Mouse (Mus musculus): ENCODE measurements around the gene Bet1l. TPM values are rescaled to one million over a fixed set of nuclear protein-coding genes. Genes with fewer than 3 reads are reported as not detected.
"Not testable (repeated sequence)": the region's sequence is repeated elsewhere in the genome, so short reads cannot be mapped to it uniquely, and the experiment has no call there.

The Bet1l gene
- total RNA-seq (2021), result 10 to 100 TPM; 29.1 to 33.5 TPM
- long read RNA-seq, experiment 1, transcript Bet1l-201 (4 exons, 2,268 nt), result major isoform, 44 of 60 reads
- long read RNA-seq, experiment 1, partial matches to known transcripts, result 4 of 60 reads
- long read RNA-seq, experiment 1, other reads (novel, unspliced or antisense), result 8 of 60 reads
- long read RNA-seq, experiment 2, transcript Bet1l-201 (4 exons, 2,268 nt), result major isoform, 44 of 53 reads
- long read RNA-seq, experiment 2, partial matches to known transcripts, result 2 of 53 reads
- long read RNA-seq, experiment 2, other reads (novel, unspliced or antisense), result 5 of 53 reads

DNA sequence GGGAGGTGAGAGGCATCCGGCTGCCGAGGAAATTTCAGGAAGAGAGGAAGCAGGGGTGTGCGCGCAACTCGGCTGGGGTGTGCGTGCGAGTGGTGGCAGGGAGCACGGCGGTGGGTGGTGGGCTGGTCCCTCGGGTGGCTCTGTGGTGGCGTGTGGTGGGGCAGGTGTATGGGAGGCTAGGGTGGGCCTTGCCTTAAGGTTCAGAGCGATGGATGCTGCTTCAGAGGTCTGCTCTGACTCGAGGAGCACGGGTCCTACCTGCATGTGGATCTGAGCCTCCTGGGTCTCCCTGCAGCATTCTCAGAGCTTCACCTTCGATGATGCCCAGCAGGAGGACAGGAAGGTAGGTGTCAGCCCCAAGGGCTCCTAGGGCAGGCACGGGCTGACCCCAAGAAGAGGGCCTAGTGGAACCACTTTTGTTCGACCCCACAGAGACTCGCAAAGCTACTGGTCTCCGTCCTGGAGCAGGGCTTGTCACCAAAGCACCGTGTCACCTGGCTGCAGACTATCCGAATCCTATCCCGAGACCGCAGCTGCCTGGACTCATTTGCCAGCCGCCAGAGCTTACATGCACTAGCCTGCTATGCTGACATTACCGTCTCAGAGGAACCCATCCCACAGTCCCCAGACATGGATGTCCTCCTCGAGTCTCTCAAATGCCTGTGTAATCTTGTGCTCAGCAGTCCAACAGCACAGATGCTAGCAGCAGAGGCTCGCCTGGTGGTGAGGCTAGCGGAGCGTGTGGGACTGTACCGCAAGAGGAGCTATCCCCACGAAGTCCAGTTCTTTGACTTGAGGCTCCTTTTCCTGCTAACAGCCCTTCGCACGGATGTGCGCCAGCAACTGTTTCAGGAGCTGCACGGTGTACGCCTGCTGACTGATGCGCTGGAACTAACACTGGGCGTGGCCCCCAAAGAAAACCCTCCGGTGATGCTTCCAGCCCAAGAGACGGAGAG lies at the start of gene Bet1l:
Gene Bet1l, minus strand, starts transcription at position 28 of the 956 bp plus-strand sequence.
- no peak for DNase-seq

DNA sequence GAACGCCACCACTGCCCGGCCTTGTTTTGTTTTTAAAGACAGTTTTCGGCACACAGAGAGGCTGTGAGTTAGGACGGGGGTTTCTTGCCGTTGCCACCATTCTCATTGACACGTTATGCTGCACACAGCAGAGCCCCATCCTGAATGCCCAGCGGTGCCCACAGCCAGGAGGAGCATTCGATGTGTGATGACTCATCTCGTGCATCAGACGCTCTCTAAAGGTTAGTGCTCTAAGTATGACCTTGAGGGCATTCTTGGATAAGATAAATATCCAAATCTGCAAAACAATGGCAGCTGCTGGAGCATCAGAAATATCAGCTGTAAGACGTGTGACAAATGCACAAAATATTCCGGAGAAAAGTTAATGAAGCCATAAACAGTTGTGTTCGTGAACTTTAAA lies 49.8 kb upstream of the Bet1l start:
- peak; percentile 65 for DNase-seq

DNA sequence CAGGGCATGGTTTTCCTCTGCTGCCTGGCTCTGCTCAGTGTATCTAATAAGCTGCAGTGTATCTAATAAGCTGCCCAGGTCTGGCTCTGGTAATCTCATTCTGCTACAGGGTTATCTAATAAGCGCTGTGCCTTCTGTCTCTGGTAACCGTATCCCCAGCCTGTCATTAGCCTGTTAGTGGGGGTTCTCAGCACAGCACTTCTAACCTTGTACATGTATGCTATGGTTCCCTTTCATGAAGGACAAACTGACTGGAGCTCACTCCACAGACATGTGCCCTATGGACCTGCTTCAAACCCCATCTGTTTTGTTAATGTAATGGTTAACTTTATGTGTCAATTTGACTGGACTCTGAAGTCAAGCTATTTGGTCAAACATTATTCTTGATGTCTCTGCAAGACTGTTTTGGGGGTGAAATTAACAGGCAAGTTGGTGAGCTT lies 48.3 kb upstream of the Bet1l start:
- no peak for DNase-seq

DNA sequence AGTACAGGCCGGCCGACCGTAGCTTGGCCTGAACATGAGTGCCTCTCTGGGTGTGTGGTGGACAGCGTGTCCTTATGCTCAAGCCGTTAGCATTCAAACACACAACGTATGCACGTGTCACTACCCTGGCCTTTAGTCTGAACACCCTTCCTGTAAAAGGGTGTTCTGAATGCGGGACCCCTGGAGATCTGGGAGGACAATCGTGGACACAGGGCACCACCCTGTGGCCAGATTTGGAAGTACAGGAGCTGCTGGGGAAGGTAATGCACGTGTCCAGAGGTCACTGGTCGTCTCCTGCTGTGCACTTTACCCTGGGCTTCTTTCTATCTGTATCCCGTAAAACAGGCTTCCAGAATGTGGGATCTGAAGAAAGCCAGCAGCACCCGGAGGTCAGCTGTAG lies 45.8 kb upstream of the Bet1l start:
- peak; percentile 90 for DNase-seq

DNA sequence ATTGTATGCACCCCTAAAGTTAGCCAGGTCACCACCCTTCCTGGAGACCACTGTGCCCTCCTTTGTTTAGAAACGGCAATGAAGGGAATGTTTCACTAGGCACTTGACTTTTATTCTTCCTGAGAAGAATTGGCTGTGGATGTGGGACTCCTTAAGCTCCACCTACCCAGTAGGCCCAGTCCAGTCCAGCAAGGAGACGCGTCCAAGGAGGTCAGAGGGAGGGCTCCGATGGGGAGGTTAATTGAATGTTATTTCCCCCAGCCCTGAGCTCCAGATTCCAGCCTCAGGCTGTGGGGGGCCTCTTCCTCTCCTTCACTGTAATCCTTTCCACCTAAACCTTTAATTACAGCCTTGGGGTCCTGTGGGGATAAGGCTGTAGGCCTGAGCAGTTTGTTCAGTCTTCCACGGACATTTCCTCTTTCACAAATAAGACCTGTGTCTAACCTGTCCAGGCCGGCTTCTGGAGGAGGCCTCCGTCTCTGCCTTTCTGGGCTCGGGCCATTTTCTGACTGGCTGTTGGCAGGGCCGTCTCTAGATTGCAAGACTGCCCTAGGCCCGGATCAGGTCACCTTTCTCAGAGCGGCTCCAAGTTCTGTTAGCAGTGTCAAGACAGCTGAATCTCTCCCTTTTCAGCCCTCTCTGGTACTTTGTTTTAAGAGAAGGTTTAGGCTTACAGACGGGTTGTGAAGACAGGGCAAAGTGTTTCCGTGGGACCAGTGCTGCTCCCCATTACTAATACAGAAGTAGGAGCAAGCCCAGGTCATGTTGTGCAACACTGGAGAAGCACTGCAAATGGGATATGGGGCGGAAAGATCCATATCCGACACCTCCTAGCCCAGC lies 44.9 kb upstream of the Bet1l start:
- peak; percentile 74 for DNase-seq

DNA sequence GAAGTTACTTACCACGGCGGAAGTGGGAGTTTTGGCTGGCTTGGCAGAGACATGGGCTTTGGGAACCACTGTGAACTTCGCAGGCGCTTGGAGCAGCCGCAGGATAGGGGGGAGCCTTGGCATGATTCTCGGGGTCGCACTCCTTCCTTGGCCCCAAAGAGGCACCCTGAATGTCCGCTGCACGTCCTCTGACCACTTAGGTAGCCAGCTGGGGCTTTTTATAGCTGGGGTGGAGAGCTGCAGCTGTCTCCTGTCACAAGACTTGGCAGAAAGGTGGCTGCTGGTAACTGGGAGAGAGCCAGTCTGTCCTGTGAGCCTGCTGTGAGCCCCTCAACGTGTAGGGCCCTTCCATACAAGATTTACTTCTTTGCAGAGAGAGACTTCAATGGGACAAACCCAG lies 42.8 kb upstream of the Bet1l start, which contains the start of gene Cox8b:
Gene Cox8b, minus strand, starts transcription at position 227 of the 400 bp plus-strand sequence.
- peak; percentile 69 for DNase-seq

DNA sequence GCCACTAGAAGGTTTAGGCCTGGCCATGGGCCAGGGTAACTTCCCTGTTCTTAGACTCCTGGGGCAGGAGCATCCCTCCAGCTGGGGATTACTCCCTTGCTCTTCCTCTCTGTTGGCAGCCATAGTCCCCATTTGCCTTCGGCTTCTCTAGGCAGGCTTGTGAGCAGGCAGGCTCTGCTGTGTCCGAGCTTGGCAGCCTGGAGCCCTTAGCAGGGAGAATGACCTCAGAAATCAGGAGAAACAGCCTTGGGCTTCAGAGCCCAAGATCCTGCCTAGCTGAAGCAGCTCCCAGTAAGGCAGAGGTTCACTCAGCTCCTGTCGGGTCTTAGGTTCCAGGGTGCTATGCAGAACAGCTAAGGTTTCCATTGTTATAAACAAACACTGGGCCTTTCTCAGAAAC lies 41.7 kb upstream of the Bet1l start:
- DNase-seq, result peak; percentile 58

DNA sequence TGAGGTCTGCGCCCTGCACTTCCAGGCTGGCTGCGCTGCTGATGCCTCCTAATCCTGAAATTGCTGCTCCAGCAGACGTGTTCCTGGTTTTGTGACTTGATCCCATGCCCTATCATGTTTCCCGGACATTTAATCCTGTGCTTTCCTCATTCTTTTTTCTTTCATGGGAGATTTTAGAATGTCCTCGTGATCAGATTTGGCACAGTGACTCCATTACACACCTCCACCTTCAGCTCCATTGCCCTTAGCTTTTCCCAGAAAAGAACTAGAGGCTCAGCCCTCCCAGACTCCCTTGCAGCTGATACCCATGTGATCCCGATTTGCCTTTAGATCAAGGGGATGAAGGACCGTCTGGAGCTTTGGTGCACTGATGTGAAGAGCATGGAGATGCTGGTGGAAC lies 40.5 kb upstream of the Bet1l start:
- no peak for DNase-seq

DNA sequence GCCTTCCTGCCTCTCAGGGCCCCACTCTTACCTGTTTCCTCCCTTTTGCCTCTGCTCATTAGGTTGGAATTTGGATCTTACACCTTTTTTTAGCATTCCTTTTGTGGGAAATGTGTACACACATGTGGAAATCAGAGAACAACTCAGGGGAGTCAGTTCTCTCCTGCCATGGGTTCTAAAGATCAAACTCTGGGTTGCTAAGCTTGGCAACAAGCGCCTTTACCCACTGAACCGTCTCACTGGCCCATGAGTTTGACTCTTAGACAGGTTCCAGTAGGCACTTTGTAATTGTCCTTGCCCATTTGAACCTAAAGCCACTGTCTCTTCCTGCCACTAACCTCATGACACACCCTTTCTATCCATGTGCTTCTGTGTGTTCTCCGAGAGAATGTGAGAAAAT lies 37.2 kb upstream of the Bet1l start:
- no peak for DNase-seq

DNA sequence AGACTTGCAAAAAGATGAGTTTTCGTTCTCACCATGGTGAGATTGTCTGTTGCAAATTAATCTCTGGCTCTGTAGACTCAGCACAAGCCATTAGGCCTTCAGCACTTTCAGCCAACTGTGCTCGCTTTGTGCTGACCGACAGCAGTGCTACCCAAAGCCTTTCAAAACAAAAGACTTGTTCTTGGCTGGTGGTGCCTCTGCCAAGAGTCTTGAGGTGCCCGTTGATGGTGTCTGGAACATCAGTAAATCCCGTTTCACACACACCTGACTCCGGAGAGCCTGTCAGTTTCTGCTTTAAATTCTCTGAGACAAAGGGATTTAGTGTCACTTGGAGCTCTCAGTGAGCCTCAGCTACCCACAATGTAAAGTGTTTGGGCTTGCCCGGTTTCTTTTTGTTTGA lies 36.7 kb upstream of the Bet1l start:
- DNase-seq, result no peak

DNA sequence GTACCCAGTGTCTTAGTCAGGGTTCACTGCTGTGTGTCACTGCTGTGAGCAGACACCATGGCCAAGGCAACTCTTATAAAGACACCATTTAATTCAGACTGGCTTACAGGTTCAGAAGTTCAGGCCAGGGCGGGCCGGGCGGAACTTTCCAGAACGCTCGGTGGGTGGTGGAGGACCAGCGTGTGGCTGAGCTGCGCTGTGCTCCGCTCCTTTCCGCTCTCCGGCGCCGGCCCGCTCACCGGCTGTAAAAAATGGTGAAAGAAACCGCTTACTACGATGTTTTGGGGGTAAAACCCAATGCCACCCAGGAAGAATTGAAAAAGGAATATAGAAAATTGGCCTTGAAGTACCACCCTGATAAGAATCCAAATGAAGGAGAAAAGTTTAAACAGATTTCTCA lies 33.3 kb upstream of the Bet1l start:
- DNase-seq, result not testable (repeated sequence)

DNA sequence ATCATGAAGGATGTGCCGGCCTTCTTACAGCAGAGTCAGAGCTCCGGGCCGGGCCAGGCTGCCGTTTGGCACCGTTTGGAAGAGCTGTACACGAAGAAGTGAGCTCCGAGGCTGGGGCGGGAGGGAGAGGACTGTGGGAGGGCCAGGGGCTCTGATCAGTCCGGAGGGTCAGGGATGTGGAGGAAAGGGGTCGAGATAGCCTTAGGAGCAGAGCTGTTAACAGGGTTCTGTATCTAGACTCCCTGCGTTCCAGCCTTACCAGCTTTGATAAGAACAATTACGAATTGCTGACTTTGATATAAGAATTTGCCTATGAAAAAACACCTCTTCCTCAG lies 25.1 kb upstream of the Bet1l start:
- DNase-seq, result no peak

DNA sequence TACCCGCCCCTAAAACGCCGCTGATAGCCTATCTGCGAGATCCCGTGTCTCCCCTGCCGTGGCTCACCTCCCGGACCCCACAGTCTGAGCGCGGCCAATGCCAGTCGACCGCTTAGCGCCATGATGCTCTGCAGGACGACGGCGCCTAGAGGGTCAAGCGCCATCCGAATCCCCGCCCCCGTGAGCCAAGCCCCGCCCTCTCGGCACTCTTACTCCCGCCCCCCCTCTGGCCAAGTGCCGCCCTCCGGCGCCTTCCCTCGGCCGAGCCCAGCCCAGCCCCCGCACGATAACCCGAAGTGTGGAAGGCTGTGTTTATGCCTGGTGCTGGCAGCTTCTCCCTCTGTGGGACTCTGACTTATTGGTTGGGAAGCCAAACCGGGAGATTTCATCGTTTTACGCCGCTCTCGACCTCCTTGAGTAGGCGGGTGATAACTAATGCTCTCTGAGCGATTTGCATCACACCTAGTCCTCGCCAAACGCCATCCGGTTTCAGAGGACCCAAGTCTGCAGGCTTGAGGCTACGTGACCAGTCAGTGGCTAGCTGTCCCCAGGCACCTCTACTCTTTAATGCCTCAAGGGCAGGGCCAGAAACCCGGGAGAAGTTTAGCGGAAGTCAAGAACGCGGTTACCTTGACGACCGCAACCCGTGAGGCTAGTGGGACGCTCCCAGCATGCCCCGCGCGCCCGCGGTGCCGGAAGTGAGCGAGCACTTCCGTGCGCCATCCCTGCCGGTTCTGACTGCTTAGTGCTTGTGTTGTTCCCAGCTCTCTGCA lies 24.5 kb upstream of the Bet1l start, which contains the start of the genes Psmd13 and Sirt3:
Gene Psmd13, plus strand, starts transcription at position 273 of the 773 bp plus-strand sequence.
Gene Sirt3, minus strand, starts transcription at position 614 of the 773 bp plus-strand sequence.
- DNase-seq, result peak; percentile 97

DNA sequence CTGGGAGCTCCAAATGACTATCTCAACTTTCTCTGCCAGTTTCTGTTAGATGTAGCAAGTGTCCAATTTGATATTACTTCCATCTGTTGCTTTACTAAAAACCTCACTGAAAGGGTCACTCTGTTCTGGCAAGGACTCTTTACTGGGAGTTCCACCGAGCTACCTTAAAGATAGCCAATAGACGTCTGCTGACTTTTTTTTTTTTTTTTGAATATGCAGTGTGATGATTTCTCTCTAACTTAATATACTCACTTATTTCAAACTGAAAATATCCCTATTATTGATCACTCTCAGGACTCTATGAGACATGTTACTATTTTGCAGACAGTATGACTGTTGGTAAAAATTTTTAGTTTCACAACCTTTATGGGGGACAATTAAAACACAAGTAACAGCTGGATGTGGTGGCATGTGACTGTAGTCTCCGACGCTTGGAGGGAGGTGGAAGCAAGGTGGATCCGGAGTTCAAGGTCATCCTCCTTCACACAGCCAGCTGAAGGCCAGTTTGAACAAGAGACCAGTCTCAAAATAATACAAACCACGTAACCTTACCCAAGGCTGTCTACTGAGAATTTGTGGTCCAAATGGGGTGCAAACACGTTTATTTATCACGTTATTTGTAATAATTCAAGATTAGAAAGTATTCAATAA lies 23.6 kb upstream of the Bet1l start:
- no peak for DNase-seq

DNA sequence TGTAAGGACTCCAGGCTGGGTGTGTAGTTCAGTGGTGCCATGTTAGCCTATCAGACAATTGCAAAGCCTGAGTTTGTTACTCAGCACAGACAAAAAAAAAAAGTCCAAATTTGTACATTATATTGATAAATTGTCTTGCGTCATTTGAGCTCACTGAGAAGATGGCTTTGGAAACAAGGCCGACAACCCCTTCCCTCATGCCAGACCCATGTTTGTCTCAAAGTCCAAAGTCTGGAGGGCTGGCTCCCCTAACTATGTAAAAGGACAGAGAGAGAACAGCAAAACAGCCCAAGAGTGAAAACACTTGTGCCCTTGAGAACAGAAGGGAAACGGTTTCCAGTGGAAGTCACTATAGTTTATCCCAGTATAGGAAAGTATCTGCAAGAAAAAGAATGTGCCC lies 23.0 kb upstream of the Bet1l start:
- DNase-seq, result no peak

DNA sequence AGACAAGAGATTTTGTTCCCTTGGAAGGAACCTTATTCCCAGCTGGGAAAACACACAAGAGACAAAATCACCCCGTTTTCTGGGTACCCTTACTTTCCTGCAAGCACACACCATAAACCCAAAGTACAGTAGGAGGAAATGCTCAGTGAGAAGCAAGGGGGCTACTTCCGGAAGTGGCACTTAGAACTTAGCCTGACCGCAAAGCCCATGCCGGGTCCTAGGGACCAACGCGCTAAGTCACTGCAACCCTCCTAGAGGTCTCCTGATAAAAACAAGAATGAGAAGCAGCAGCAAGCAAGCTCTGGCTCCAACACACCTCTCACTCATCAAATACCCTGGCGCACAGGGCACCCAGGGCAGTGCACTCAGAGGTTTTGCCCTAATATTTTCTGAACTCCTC lies 22.0 kb upstream of the Bet1l start:
- DNase-seq, result no peak

DNA sequence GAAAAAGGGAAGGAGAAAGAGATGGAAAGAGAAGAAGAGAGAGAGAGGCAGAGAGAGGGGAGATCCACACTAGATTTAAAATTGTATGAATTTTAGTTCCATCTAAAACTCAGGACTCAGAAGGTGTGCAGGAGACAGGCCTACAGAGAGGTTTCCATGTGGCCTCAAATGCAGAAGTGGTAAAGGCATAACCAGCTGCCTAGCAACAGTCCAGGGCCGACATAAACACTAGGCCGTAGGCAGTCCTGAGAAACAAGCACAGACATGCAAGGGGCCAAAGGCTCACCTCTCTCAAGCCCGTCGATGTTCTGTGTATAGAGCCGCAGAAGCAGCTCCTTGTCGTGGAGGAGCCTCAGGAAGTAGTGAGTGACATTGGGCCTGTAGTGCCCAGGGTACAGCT lies 20.0 kb upstream of the Bet1l start:
- no peak for DNase-seq

DNA sequence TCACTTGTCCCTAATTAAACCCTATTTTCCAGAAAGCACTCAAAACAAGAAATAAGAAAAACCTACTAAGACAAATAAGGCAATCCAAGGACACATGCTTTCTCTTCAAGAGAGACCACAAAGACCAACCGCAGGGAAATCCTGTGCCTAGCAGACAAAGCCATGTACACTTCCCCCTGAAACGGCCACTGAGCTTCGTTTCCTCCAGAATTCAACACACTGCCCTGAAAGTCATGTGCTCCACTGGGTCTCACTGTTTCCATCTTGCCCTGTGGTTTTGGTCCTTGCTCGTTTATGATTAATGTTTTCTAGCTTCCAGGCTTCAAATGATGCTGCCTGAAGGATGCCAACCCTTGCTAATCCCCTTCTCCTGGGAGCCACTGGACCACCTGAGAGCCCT lies 16.8 kb upstream of the Bet1l start:
- no peak for DNase-seq

DNA sequence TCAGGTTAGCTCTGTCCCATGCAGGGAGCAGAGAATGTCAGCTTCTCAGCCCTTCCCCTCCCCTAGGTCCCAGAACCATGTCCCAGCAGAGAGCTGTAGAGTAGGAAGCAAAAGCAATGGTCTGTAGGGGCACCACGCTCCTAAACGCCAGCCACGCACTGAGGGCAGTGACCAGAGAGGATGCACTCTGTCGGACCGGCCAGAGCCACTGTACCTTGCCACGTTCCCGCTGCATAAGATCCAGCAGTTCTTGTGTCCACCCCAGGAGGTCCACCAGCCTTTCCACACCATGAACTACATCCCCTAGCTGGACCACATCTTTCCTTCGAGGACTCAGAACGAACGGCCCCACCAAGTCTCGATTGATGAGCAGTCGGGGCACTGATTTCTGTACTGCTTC lies 7.4 kb upstream of the Bet1l start:
- DNase-seq, result no peak

DNA sequence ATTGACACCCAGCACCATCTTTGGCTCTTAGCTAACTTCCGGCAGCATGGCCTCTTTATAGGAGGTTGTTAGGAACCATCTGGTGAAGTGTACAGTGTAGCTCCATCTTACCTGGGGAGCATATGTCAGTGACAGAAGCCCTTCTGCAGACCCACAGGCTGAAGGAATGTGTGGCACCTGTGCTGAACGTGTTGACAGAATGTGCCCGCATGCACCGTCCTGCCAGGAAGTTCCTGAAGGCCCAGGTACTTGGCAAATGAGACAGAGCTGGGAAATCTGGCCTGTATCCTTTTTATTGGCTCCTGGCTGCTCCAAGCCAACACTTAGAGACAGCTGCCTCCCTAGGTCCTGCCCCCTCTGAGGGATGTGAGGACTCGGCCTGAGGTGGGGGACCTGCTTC lies 3.4 kb upstream of the Bet1l start:
- DNase-seq, result no peak

DNA sequence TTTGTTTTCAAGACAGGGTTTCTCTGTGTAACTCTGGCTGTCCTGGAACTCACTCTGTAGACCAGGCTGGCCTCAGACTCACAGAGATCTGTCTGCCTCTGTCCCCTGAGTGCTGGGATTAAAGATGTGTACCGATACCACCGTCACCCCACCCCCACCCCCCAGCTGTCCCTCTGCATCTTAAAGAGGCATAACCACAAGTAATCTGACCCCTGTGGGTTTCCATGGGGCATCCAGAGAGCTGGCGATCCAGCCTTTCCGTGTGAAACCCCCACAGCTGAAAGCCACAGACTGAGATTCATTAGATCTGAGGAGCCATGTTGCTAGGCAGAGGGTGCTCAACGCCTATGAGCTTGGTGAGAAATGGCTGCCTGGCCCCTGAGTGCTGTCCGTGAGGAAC lies 2.6 kb upstream of the Bet1l start:
- no peak for DNase-seq

Measured in adrenal gland, postnatal 10 days (tissue).